Mouse (Mus musculus): ENCODE measurements around the gene Gm7030. TPM values are rescaled to one million over a fixed set of nuclear protein-coding genes. Genes with fewer than 3 reads are reported as not detected.

Gene Gm7030
- not detected in 2 replicates for polyA plus RNA-seq (2012)

GRCm38 (mm10) chr17:36128968-36129817, at the start of gene Gm7030:
Gene Gm7030, minus strand, starts transcription at chr17:36129425.

GRCm38 (mm10) chr17:36168039-36168652, 38.9 kb upstream of the Gm7030 start, which contains the start of gene Gm8909:
Gene Gm8909, minus strand, starts transcription at chr17:36168537.

GRCm38 (mm10) chr17:36121352-36122020, 7.7 kb downstream of the Gm7030 start, which contains the start of gene Gm19684:
Gene Gm19684, plus strand, starts transcription at chr17:36121678.

Other genes with a start within 250 kb of the Gm7030 start
- gene Dhx16, start 249.6 kb downstream of the Gm7030 start, polyA plus RNA-seq (2012): 55.5 and 78.6 TPM in 2 replicates
- gene 2310061I04Rik, start 232.0 kb downstream of the Gm7030 start, polyA plus RNA-seq (2012): 115 and 120 TPM in 2 replicates
- gene Atat1, start 219.3 kb downstream of the Gm7030 start, polyA plus RNA-seq (2012): 20.1 and 28.3 TPM in 2 replicates
- 7.6 and 13.3 TPM in 2 replicates for gene Mrps18b, start 213.0 kb downstream of the Gm7030 start, polyA plus RNA-seq (2012)
- gene Ppp1r10, start 213.0 kb downstream of the Gm7030 start, polyA plus RNA-seq (2012): 37.9 and 38.9 TPM in 2 replicates
- gene Abcf1, start 159.7 kb downstream of the Gm7030 start, polyA plus RNA-seq (2012): 147 and 199 TPM in 2 replicates
- 103 and 140 TPM in 2 replicates for gene Gnl1, start 149.6 kb downstream of the Gm7030 start, polyA plus RNA-seq (2012)
- 43.9 and 60.7 TPM in 2 replicates for gene Prr3, start 149.2 kb downstream of the Gm7030 start, polyA plus RNA-seq (2012)
- gene H2-T24, start 108.9 kb downstream of the Gm7030 start, polyA plus RNA-seq (2012): 0.94 and 2.0 TPM in 2 replicates
- 172 and 205 TPM in 2 replicates for gene H2-T23, start 96.6 kb downstream of the Gm7030 start, polyA plus RNA-seq (2012)
- 22.4 and 24.0 TPM in 2 replicates for gene H2-T22, start 86.7 kb downstream of the Gm7030 start, polyA plus RNA-seq (2012)
- gene Gm6034, start 86.5 kb downstream of the Gm7030 start, polyA plus RNA-seq (2012): 0.03 TPM in 1 of 2 replicates, not detected in the other
- gene Gm11127, start 71.1 kb downstream of the Gm7030 start, polyA plus RNA-seq (2012): 0.09 TPM in 1 of 2 replicates, not detected in the other
- 0.06 TPM in 1 of 2 replicates, not detected in the other for gene Gm19684, start 7.7 kb downstream of the Gm7030 start, polyA plus RNA-seq (2012)
- gene Gm8909, start 39.1 kb upstream of the Gm7030 start, polyA plus RNA-seq (2012): not detected in 2 replicates
- 0.16 TPM in 1 of 2 replicates, not detected in the other for gene H2-T3, start 60.9 kb upstream of the Gm7030 start, polyA plus RNA-seq (2012)
- 86.1 and 97.9 TPM in 2 replicates for gene Rpp21, start 128.6 kb upstream of the Gm7030 start, polyA plus RNA-seq (2012)
- 10.1 and 14.0 TPM in 2 replicates for gene Trim39, start 142.8 kb upstream of the Gm7030 start, polyA plus RNA-seq (2012)
- gene H2-M10.2, start 157.1 kb upstream of the Gm7030 start, polyA plus RNA-seq (2012): not detected in 2 replicates
- gene H2-M10.1, start 196.7 kb upstream of the Gm7030 start, polyA plus RNA-seq (2012): not detected in 2 replicates
- not detected in 2 replicates for gene H2-M10.3, start 239.0 kb upstream of the Gm7030 start, polyA plus RNA-seq (2012)